Mouse (Mus musculus) mature B cell (primary cell): ENCODE measurements around the gene Rccd1.

Experiments used
- in situ Hi-C: fragments of 300-500 bp; cut with MboI; formaldehyde crosslinking; loops from 2 replicates; pipeline ENCODE4 v1.14.3; 2019

Gene Rccd1

DNA sequence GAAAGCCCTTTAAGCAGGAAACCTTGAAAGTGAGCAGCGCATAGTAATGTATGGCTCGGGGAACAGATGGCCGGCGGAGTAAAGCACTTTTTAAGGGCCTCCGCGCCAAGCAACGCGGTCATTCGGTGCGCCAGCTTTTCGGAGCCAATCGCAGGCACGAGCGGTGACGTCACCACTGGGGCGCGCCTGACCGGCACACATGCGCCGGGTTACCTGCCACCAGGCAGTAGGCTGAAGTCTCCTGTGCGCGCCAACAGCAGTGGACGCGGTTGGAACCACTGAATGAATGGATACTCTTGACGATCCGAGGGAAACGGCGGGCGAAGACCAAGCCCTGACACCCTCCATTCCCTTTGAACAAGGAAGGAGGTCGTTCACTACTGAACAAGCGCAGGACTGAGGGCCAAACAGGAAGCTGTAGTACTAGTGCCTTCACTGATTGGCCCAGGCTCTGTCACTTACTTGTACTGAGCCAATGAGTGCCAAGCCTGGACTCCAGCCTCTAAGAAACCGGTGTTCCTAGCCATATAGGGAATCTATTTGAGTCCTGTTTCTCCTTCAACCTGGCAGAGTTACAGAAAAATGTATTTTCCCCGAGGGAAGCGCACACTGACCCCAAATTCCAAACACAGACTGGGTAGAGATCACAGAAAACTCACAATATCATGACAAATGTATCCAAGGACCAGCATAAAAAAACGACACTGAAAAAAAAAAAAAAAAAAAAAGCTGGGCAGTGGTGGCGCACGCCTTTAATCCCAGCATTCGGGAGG, at the start of gene Rccd1:
Gene Rccd1 (minus strand): TSS at position 412 of the 773 bp plus-strand sequence.
- in situ Hi-C loops, result no loop called here

DNA sequence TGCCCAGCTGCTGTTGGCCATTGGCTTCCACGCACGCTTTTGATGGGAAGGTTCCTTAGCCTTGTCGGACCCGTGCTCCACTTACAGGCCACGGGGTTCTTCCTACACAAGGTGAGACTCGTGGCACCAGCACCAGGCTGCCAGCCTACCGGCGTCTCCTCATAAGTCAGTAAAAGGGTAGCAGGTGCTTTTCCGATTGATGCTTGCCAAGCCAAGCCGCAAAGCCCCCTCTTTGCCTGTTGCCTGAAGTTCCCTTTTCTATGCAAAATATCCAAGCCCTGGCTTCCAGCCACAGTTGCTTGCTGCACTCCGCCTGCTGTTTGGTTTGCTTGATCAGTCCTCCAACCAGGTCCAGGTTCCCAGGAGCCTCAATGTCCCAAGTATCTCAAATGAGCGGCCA, 49.6 kb upstream of the Rccd1 start:
- in situ Hi-C loops, result loop anchor here (5.0 to 10.0 kb wide), 2 partner anchors 37 to 229 kb away; no protein-coding TSS in a partner anchor

DNA sequence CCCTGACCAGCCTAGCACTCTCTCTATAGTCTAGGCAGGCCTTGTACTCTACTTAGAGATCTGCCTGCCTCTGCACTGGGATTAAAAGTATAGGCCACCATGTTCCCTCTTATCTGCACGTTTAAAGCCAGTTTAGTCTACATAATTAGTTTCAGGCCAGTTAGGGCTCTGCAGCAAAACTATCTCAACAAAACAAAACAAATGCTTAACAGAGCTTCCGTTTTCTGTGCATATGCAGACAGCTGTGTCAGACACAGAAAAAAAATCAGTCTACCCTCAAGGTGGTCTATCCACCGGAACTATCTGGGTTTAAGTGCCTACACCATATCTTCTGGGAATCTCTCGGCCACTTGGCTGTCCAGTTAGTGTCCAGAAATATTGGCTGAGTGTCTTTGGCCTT, 49.1 kb upstream of the Rccd1 start:
- in situ Hi-C loops, result loop anchor here (5.0 to 10.0 kb wide), 2 partner anchors 36 to 229 kb away; no protein-coding TSS in a partner anchor

DNA sequence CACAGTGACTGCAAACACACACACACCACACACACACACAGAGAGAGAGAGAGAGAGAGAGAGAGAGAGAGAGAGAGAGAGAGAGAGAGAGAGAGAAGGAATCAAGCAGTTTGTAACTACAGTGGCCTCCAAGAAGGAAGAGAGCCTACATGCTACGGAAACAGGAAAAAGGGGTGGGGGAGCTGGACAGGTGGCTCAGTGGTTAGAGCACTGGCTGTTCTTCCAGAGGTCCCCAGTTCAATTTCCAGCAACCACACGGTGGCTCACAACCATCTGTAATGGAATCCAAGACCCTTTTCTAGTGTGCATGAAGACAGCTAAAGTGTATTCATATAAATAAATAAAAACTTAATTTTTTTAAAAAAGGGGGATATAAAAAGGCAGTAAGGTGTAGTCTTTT, 48.4 kb upstream of the Rccd1 start:
- in situ Hi-C loops, result loop anchor here (5.0 to 10.0 kb wide), 2 partner anchors 35 to 228 kb away; no protein-coding TSS in a partner anchor

DNA sequence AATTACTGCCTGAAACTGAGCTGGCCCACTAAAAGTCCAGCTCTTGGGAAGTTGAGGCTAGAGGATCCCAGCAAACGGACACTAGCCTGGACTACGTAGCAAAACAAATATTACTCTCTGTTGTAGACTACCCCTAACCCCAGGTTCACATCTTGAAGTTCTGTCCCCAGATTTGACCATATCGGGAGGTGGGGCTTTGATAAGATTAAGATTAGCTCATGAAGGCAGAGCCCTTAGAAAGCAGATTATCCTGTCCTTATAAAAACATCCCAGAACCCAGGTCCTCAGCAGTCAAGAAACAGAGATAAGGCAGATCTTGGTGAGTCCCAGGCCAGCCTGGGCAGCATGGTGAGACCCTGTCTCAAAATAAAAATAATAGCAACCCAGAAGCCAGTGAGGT, 47.9 kb upstream of the Rccd1 start:
- in situ Hi-C loops, result loop anchor here (5.0 to 10.0 kb wide), 2 partner anchors 35 to 227 kb away; no protein-coding TSS in a partner anchor

DNA sequence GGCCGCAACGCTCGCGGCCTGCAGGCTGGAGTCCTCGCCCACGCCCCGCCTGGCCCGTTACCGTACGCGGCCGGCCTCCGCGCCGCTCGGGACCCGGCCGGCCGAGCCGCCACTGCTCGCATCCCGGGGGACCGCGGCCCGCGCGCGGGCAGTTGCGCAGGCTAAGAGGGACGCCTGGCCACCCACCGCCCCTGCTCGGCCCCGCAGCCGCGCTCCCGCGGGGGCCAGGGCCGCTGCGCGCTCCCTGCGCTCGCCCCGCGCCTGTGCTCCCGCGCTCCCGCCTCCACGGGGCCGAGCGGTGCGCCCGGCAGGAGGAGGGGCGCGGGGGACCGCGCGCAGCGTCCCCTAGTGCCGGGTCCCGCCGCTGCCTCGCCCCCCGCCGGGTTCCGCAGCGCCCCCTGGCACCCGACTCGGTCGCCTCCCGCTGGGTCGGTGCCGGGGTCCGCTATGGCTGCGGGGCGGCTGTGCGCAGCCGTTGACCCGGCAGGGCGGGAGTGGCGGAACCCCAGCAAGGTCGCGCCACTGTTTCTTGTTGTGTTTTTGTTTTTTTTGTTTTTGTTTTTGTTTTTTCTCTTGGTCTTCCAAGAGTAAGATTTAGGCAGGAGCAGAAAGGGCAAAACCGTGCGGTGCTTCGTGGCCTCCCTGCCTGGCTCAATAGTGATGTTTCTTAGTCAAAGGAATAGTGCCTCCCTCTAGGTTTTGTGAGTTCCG, 46.9 kb upstream of the Rccd1 start, which contains the start of gene Man2a2:
Gene Man2a2 (minus strand): TSS at position 335 of the 711 bp plus-strand sequence.
- in situ Hi-C loops, result loop anchor here (5.0 to 10.0 kb wide), 2 partner anchors 34 to 226 kb away; no protein-coding TSS in a partner anchor

DNA sequence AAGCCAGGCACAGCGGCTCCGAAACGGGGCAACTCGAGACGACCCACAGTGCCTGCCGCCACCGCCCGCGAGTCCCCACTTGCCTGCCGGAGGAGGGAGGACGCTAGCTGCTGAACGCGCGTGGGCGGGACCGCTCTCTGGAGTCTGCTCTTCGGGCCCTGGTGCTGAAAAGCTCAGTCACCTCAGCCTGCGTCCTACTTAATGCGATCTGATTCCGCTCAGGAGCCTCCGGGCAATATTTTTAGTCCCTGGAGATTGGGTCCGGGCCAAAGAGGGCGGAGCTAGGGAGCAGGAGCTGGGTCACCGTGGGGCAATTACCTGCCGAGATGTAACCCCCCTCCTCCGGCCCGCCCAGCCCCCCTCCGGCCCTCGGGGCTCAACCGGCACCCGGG, 46.4 kb upstream of the Rccd1 start:
- in situ Hi-C loops, result loop anchor here (5.0 to 10.0 kb wide), 2 partner anchors 33 to 226 kb away; no protein-coding TSS in a partner anchor

DNA sequence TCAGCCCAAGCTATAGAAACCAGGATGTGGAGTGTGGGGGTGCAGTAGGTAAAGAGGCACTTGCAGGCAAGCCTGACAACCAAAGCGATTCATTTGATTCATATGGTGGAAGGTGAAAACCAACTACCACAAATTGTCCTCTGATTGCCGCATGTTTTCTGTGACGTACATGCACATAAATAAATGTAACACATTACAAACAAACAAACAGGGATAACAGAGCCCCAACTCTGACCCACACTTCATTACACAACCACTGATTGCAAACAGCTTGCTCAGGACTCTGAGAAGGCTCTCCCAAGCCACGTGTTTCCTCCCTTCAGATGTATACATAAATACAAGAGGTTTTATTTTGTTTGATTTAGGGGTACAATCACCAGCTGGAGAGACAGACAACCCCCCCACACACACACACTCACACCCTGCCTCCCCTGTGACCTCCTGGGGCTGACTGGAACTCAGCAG, 45.7 kb upstream of the Rccd1 start:
- in situ Hi-C loops, result loop anchor here (5.0 to 10.0 kb wide), 2 partner anchors 33 to 225 kb away; no protein-coding TSS in a partner anchor

DNA sequence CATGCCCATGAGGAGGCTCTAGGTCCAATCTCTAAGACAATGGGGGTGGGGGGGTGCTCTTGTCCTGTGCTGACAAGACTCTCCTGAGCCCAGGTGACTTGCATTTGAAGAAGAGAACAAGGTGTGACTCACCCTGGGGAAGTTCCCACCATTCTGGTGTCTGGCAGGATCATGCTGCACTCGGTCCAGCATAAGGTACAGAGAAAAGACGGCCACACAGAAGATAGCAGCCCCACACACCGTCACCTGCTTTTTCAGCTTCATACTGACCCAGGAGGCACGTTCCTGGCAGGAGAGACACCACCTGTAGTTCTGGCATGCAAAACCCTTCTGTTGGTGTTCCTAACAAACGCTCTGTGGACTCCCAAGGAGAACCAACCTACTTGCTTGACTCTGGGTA, 45.2 kb upstream of the Rccd1 start:
- in situ Hi-C loops, result no loop called here

DNA sequence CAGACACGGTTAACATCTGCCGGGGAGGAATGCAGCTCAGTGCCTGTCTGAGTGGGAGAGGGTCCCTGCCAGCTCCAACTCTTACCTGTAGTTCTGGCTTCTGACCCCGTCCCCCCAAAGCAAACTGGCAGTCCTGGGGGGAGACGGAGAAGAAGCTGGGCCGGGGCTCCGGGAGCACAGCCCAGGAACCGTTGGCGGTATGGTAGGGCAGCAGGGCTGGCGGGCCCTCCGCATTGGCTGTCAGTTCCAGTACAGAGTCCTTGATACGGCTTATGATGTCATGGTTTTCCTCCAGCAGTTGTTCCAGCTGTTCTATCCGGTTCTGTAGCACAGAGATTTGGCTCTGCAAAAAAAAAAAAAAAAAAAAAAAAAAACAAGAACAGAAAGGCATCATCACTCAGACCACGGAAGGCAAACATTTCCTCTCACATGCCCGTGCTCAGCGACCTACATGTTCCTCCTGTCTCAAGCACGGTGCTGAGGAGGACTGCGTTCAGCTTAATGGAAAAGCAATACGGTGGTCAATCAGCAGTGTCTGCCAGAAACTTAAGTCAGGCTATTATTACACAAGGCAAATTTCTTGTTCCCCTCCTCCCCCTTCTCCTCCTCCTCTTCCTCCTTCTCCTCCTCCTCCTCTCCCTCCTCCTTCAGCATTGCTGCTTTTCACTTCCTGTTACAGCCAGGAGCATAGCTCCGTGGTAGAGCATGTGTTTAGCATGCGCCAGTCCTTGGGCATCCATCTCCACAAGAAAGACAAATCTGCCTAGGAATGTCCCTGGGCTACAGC, 44.6 kb upstream of the Rccd1 start:
- in situ Hi-C loops, result no loop called here

DNA sequence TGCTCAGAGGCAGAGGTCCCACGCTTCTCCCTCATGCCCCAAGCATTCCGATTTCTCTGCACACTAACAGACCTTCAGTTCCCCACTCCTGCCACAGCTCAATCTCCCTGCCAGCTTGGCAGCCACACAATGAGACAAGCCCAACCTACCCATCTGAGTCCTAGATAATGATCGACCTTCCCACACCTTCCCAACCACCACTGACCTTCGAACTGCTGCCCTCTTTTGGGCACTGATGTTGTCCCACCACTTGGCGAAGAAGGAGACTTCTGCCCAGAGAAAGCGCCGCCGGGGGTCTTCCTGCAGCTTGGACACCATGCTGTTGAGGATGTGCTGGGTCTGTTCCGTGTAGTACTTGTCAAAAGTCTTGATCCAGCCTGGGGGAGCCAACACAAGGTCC, 43.8 kb upstream of the Rccd1 start:
- in situ Hi-C loops, result no loop called here

DNA sequence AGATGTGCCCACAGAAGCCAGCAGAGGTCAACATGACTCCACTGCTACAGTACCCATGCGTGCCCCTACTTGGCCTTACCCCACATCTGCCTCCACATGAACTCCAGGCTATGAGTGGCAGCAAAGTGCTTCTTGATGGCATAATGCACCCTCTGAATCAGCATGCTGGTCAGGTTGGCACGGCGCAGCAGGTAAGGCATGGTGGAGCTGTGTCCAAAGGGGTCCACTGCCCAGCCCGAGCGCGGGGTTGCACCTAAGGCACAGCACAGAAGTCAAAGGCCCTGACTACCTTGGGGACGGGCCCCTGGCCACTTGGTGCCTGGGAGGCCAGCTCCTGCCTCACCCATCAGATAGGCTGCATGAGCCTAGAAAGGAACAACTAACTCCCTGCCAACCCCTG, 43.0 kb upstream of the Rccd1 start:
- in situ Hi-C loops, result no loop called here

DNA sequence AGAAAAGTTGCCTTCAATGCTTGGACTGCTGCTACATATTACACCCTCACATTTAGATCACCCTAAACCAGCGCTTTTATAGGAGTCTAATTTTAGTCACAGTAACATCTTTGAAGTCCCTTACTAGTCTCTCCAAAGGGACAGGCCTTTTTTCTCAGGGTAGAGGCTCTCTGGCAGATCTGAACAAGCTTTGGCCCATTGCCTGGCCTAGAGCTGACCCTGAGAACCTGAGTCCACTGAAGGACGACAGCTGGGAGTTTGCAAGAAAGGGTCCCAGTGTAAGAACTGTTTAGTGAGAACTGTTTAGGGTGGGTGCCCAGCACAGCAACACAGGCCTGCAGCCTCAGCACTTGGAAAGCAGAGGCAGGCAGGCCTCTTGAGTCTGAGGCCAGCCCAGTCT, 41.5 kb upstream of the Rccd1 start:
- in situ Hi-C loops, result no loop called here

DNA sequence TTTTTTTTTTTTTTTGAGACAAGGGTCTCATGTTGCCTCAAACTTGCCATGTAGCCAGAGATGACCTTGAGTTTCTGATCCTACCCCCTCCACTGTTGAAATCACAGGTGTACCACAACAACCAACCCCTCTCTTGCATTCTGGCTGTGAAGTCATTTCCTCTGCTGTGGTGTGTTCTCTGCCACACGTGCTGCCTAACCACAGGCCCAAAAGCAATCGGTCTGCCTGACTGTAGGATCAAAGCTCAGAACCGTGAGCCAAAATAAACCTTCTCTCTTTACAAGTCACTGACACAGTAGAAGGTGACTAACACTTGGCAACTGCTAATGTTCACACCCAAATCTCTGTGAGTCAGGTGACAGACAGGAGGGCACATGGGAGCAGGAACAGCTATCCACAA, 36.2 kb upstream of the Rccd1 start:
- in situ Hi-C loops, result no loop called here

DNA sequence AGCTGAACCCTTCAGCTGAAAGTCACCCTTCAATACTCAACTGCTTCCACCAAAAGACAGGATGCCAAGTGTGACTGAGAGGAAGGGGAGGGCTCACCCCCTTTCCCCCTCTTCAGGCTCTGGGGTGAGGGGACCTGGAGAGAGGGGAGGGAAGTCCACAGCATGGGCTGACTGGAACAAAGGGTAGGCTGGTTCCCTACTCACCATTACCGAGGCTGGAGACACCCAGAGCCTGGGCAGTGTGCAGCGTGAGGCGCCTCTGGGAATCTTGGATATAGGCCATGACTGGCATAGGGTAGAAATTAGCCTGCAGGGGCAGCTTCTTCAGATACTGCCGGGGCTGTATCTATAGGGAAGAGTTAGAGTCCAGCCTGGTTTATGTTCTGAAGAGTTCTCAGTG, 33.8 kb upstream of the Rccd1 start:
- in situ Hi-C loops, result no loop called here

DNA sequence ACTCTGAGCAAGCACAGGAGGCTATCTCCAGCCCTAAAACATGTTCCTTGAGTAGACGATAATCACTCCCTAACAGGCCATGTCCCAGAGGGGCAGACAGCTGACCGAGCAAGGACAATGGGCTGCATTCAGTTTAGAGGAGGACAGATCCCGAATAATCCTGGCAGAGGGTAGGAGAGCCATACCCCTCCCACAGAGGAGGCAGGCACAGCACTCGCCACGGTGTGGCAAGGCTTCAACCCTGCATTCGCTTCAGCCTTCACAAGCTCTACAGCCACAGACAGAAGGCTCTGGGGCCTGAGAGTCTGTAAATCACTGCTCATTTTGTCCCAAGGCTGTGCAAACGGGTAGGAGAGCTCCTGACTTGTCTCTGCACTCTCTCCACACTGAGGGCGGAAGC, 32.9 kb upstream of the Rccd1 start:
- in situ Hi-C loops, result no loop called here

DNA sequence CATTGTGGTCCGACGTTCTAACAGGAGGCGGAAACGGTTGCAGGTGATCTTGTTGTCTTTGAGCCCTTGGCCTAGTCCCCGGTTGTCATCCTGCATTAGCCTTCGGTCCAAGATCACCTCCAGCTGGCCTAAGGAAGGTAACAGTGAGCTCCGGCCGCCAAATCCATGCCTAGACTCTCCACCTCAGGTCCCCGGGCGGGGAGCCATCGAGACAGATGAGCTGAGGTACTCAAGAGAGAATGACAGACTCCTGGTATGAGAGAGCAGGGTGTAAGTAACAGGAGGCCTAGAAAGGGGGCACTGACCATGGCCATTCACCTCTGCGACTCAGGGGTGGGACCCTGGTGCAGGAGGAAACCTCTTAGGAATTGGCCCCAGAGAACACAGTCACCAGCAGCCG, 32.1 kb upstream of the Rccd1 start:
- in situ Hi-C loops, result no loop called here

DNA sequence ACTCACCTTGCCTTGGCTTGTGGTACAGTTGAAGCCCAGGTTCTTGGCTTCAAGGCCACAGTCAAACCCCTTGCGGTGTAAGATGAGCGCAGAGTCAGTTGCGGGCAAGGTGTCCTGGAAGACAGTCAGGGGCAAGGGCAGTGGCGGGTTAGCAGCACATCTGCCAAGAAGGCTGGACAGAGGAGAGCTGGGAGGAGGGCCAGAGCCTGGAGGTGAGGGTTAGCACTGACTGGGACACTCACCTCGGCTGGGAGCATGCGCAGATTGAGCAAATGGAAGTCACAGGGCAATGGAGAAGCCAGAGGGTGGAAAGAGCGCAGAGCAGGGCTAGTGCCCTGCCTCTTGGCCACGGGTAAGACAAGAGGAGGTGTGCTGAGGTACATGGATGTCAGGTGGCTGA, 28.7 kb upstream of the Rccd1 start:
- in situ Hi-C loops, result no loop called here

DNA sequence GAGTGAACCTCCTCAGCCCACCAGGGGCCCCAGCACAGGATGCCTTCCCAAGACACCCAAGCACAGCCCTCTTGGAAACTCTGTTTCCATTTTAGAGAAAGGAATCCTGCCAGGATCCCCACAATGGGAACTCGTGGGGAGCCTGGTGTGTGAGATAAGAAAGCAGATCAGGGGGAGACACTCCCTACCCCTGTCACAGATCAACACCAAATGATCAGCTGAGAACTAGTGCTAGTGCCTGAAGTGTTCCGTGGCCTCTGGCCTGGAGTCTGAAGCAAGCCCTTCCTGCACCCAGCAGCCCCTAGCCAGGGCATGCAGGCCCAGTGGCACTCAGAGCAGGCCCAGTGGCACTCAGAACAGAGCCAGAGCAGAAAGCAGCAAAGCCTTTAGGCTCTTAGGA, 26.6 kb upstream of the Rccd1 start:
- in situ Hi-C loops, result no loop called here

DNA sequence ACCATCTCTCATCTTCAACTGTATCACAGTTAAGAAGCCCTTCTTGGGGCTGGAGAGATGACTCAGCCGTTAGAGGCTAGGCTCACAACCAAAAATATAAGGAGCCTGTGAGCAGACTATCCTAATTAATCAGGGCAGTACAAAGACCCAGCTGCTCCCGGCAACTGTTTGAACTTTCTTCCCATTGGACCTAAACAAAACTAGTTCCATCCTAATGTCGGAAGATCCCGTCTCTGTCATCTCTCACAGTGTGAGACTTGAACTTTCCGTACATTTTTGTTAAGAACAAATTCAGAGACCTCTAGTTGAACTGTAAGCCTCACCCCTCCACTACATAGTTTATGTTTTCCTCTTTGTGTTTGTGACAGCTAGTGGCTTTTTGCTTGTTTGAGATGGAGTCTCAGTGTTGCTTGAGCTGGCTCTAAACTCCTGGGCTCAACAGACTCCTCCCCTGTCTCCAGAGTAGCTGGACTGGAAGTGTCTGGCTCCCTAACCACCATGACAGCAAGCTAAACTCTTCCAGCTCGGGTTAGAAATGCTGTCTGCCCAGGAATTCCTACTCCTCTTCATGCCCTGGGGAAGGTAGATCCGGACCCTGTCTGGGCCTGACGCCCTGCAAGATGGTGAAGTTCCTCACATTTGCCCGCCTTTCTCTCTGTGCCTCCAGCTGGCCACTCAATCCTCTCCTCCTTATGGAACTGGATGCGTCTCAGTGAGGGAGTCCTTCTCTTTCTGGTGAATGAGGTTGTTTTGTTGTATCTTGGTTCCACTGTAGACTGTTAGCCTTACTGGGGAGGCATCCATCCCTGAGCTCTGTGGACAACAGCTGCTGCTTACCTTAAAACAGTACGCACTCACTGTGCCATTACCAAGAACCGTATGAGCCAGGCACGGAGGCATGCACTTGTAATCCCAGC, 23.7 kb upstream of the Rccd1 start:
- in situ Hi-C loops, result no loop called here

DNA sequence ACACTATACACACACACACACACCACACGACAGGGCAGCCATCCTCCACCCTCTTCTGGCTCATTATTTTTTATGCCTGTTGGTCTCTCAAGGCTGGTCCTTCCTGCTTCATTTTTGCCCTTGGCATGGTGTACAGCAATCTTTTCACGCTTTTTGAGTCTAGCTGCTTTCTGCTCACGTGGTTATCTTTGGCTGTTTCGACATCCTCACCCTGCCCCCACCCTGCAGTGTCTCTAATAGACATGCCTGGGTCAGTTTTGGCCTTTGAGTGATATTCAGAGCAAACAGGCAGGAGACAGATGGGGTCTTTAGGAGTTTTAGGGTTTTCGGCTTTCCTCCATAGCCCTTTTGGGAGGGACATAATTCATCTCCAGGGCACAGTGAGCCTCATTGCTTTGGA, 22.6 kb upstream of the Rccd1 start:
- in situ Hi-C loops, result no loop called here
